Mouse (Mus musculus): Measurements from ENCODE around the gene Dazap1.
"Not testable (repeated sequence)": the region's sequence is repeated elsewhere in the genome, so short reads cannot be mapped to it uniquely, and the experiment has no call there.

Gene Dazap1

DNA sequence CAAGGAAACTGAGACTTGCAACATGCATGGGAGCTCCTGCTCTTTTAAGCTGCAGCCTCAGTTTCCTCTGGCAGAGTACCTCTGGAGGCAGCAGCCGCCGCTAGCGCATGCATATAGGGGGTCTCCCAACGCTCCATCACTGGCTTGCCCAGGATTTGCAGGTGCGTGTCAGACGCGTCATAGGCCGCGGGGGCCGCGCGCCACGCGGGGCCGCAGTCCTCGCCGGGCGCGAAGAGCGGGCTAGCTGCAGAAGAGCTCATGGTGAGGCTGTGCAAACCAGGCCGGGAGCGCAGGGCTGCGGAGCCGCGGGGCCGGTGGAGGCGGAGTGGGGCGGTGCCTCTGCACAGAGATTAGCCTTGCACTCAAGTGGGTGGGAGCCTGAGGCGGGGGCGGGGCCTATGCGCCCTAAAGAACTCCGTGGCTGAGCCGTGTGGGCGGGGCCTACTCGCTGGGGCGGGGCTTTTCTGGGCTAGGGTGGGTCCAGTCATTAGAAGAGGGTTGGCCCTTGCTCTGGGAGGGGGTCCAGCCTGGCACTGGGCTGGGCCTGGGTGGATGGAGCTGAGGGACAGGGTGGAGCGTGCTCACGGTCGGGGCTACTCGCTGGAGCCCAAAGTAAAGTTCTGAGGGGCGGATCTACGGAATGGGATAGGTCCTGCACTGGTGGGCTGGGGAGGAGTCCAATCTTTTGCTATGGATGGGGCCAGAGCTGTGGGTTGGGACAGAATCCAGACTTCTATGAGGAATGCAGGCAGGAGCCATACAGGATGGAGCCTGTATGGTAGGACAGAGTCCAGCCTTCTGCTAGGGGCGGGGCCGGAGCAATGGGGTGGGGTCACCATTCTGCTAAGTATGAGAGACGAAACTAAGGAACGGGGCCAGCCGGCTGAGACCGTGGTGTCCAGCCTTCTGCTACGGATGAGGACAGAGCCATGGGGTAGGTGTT lies at the start of gene Dazap1, which contains the start of gene Gamt:
Dazap1 (plus strand) TSS at position 845 of the 943 bp plus-strand sequence.
Gamt (minus strand) TSS at position 371 of the 943 bp plus-strand sequence.
- peak; percentile 80 for DNase-seq (ENCODE audit: extremely low read depth, low read depth)

DNA sequence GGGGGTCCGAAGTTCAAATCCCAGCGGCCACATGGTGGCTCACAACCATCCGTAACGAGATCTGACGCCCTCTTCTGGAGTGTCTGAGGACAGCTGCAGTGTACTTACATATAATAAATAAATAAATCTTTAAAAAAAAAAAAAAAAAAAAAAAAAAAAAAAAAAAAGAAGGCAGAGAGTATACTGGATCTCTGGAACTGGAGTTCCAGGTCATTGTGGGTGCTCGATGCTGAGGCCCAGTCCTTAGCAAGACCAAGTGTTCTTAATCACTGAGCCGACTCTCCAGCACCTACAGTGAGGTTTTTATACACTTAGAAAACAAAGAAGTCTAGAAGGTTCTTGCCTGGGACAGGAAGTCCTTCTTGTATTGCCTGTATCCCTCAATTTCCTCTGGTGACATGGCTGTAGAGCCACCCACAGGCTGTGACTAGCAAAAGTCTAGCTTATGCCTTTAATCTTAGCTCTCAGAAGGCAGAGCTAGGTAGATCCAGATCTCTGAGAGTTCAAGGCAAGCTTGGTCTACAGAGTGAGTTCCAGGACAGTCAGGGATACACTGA lies 49.7 kb upstream of the Dazap1 start:
- not testable (repeated sequence) for DNase-seq (ENCODE audit: extremely low read depth, low read depth)

DNA sequence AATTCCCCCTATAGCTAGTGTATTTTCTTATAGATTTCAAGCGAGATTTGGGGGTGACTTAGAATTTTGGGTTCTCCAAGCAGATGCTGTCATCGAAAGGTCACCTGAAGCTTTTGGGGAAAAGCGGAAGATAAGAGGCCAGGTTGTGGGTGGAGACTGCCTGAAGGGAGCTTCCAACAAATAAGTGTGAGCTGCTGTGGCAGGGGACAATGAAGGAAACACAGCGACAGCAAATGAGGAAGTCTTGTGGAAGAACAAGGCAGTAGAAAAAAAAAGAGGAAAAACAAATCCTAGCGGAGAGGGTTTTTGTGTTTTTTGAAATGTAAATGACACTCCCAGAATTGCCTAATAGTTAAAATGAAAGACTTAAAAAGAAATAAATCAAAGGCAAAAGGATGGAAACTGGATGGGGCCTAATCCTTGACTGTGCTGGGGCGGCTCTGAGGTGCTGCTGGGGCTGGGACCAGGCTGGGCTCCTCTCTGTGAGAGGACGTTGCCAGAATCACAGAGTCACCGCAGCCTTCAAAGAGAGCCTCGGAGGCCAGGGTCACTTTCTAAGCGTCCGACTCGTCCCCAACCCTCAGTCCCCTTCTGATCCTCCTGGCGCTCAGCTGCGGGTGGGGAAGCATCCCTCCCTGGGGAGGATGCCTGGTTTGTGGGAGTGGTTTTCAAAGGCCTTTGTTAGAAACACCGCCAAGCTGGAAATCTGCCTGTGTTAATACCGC lies 46.1 kb upstream of the Dazap1 start:
- no peak for DNase-seq (ENCODE audit: extremely low read depth, low read depth)

DNA sequence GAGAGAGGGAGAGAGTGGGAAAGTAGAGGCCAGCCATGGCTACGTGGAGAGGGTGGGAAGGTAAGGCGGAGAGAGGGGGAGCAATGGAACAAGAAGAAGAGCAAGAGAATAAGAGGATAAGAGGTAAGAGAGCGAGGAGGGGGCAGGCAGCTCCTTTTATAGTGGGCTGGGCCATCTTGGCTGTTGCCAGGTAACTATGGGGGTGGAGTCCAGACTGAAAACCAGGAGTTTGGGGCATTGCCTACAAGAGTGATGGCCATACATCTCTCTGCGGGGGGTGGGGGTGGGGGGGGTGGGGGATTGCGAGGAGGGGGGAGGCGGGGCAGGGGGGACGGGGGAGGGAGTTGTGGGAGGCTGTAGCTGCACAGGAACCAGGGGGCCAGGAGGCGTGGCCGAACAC lies 40.6 kb upstream of the Dazap1 start:
- no peak for DNase-seq (ENCODE audit: extremely low read depth, low read depth)

DNA sequence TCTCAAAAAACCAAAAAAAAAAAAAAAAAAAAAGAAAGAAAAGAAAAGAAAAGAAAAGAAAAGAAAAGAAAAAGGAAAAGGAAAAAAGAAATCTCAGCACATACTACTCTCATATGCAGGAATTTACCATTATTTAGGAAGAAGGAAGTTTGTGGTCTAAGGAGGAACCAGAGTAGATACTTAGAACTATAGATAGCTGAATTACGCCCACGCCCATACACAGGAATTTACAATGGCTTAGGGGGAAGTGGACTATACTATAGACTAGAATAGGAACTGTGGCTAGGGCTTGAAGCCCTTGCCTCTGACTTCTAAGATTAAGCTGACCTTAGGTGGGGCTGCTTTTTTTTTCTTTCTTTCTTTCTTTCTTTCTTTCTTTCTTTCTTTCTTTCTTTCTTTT lies 38.1 kb upstream of the Dazap1 start:
- DNase-seq (ENCODE audit: extremely low read depth, low read depth), result peak; percentile 64

DNA sequence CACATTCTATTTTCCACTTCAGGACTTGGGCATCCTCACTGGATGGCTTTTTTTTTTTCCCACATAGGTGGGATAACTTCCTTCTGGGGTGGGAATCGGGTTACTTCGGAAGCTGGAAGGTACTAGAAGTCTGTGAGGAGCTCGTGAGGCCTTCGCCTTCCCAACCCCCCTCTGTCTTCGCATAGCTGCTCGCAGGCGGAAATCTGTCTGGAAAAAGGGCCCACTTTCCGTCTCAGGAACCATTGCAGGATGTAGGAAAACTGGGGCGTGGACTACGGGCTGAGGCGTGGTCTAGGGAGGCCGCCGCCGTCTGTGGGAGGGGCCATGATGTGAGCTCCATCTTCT lies 35.2 kb upstream of the Dazap1 start:
- no peak for DNase-seq (ENCODE audit: extremely low read depth, low read depth)

DNA sequence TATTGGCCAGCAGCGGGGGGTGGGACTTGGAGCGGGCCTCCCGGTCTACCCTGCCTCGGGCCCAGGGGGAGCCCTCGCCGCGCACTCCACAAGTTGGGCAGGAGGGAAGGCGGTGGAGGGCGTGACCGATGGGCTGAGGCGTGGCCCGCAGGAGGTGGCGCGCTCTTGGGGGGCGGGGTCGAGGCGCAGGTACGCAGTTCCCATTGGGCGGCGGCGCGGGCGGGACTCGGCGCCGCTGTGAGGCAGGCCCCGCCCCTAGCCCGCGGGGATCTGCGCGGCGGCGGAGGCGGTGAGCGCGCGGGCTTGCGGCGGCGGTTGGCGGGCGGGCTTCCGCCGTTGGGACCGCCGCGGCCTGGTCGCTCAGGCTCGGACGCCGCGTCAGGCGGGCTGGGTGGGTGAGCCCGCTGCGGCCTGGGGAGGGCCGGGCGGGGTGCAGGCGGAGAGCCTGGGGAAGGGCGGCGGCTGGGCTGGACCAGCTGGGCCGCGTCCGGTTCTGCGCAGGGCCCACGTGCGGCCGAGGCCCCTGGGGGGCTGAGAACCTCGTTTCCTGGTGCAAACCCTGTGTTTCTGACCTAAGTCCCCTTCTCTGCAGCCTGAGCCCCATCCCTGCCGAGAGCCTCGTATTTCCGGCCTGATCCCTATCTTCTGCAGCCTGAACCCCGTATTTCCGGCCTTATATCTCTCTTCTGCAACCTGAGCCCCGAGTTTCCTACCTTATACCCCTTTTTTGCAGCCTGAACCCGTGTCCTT lies 34.7 kb upstream of the Dazap1 start, which contains the start of gene Mum1:
Mum1 (plus strand) TSS at position 19 of the 750 bp plus-strand sequence.
- peak; percentile 80 for DNase-seq (ENCODE audit: extremely low read depth, low read depth)

DNA sequence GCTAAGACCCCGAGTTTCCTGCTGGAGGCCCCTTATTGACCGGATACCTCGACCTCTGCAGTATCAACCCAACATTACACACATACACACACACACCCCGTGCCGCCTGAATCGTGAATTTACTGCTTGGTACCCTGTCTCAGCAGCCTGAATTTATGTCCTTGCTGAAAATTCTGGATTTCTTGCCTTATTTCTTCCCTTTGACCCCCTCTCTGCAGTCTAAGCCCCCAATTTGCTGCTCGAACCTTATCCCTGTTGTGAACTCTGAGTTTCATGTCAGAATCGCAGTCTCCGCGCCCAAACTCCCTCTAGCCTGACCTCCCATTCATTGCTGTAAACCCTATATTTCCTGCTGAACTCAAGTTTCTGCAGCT lies 34.1 kb upstream of the Dazap1 start:
- DNase-seq (ENCODE audit: extremely low read depth, low read depth), result no peak

DNA sequence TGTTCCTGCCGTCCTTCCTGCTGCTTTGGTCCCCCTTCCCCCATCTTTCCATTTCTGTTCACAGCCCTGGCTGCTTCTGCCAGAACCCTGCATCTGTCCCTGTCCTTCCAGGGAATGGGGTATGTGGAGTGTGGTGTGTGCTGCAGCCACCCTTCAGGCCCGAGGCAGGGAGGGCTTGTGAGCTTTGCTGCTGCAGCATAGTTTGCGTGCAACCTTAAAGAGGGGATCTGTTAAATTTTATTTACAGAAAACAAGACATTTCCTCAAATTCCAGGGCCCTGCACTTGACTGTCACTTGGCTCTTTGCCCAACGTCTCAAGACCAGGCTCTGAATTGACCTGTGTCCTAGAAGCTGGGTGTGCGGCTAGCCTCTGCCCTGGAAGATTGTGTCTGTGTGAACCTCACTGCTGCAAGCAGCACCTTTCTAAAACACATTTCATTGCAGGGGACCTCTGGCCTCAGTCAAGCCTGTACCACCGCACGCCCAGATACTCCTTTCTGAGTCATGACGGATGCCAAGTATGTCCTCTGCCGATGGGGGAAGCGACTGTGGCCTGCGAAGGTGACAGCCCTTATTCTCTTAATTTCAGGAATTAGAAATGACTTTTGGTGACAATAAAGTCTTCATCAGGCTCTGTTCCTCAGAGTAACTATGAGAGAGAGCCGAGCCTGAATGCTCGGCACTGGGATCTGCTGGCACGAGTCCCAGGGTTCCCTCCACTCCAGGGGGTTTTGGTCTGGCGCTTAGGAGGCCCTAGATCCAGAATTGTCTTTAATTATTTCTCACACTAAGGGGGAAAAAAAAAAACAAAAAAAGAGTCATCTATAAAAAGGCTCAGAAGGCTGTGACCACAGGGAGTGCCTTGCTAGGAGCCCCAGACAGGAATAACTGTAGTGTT lies 33.2 kb upstream of the Dazap1 start:
- no peak for DNase-seq (ENCODE audit: extremely low read depth, low read depth)

DNA sequence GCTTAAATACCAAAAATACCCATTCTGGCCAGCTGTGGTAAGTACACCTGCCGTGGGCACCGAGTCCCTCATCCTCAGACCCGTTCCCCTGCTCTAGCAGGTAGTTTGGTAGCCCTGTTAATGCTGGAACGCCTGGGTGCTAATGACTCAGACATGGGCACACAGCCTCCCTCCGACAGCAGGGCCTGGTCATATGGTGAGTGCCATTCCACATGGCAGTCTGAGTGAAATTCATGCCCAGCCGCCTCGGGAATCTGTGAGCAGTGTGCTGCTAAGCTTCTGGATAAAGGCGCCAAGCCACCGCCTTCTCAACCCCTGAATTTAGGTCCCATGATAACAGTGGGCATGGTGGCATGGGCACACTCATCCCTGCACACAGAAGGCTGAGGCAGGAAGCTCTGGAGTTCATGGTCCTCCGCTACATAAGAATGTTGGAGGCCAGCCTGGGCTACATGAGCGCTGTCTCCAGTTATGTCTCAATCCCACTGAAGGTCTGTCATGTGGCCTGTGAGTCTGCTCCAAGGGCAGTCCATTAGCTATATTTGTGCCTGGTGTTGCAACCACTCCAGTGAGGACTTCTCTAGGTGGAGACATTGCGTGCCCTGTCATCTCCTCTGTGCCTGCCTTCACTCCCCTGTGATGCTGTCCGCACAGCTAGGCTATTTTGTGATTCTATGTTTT lies 25.0 kb upstream of the Dazap1 start:
- DNase-seq (ENCODE audit: extremely low read depth, low read depth), result no peak

DNA sequence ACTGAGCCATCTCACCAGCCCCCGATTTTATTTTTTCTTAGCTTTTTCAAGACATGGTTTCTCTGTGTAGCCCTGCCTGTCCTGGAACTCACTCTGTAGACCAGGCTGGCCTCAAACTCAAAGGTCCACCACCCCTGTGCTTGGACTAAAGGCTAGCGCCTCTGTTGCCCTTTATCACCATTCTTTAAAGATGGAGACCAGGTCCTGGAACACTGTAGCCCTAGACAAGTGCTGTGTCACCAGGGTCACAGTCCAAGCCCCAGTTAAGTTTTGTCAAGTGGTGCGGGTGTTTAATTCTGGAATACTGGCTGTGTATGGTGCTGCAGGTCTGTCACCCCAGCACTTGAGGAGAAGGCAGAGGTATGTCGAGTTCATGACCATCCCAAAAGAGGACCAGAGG lies 24.3 kb upstream of the Dazap1 start:
- DNase-seq (ENCODE audit: extremely low read depth, low read depth), result no peak

DNA sequence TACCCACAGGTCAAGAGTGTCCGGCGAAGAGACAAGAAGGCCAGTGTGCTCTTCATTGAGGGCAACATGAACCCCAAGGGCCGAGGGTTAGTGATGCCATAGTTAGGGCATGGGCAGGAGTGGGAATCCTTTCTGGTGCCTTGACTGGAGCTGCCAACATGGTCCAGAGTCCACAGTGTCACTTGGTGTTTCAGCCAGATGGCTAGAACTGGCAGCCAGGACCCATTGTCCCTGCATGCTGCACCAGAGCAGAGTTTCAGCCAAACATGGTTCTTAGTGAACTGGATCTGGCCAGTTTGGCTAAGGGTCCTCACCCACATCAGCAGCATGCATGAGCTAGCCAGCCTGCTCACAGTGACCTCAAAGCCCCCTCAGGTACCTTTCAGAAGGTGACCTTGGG lies 23.0 kb upstream of the Dazap1 start:
- no peak for DNase-seq (ENCODE audit: extremely low read depth, low read depth)

DNA sequence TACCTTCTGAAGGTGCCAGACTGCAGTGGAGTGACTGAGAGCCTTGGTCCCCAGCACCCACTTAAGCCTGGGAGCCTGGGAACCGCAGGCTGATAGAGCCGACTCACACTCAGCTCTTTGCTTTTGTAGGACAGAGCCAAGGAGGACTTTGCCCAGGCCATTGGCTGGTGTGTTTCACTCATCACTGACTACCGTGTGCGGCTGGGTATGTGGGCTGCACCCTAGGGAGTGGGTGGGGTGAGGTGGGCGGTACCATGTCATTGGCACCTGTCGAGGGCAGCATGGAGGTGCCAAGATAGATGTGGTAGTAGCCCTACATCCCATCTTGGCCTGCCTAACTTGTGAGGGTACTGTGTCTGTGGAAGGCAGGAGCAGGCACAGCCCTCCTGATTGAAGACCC lies 21.5 kb upstream of the Dazap1 start:
- DNase-seq (ENCODE audit: extremely low read depth, low read depth), result no peak

DNA sequence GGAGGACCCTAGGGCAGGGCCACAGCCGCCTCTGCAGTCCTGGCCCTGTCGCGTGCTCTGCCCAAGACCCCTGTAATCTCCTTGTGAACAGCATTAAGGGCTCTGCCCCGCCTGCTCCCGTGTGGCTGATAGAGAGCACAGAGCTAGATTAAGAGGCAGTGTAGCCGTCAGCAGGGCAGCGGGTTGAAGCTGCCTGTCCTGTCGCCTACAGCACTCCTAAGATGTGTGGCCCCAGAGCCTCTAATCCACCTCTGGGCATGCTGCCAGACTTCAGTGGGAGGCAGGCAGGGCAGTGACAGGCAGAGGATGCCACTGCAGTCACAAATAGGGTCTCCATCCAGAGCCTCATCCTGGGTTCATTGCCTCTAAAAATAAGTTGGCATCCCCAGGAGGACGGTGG lies 19.2 kb upstream of the Dazap1 start:
- DNase-seq (ENCODE audit: extremely low read depth, low read depth), result no peak

DNA sequence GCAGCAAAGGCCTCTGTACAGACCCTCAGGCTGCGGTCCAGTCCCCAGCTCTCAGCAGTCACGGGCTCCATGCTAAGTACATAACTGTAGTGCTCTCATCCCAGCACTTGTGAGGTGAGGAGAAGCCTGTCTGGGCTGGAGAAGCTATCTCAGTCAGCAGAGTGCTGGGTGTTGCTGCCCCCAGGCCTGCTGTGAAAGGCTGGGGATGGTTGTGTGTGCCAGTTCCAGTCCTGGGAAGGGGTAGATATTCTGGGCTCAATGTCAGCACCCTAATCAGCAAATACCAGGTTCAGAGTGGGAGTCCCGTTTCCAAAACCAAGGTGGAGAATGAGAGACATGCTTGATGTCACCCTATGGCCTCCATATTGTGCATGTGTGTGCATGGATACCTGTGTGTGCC lies 18.7 kb upstream of the Dazap1 start:
- DNase-seq (ENCODE audit: extremely low read depth, low read depth), result no peak

DNA sequence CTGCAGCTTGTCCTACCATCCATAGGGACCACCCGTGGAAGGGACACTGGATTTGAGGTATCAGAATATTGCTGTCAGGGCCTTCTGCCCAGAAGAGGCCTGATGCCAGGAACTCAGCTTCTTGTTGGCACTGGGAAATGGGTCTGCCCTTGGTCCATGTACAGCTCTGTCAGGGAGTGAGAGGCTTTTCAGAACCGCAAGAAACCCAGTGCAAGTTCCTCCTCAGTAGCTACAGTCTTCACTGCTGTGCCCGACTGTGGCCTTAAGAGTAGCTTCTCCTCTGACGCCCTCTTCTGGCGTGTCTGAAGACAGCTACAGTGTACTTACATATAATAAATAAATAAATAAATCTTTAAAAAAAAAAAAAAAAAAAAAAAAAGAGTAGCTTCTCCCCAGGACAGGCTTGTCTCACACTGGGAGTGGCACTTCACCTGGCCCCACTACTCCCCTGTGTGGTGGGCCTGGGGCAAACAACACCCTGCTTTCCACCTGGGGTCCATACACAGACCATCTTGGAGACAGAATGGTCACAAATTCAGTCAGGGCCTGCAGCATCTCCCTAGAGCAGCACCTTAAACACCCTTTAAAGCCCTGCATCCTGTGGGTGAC lies 16.4 kb upstream of the Dazap1 start:
- no peak for DNase-seq (ENCODE audit: extremely low read depth, low read depth)

DNA sequence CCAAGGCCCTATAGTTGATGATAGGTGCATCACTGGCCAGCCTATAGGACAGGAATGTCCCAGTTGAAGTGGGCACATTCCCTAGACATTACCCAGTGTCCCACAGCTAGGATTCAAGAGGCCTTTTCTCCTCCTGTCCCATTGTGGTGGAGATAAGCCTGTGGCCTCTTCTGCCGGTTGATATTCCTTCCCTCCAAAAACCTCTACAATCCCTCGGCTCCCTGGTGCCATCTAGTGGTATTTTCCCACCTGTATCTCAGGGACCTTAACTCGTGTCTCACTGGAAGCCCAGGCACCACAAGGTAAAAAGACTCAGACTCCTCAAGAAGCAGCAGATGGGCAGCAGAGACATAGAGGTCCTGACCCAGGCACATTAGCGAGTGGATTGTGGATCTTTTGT lies 15.7 kb upstream of the Dazap1 start:
- peak; percentile 78 for DNase-seq (ENCODE audit: extremely low read depth, low read depth)

DNA sequence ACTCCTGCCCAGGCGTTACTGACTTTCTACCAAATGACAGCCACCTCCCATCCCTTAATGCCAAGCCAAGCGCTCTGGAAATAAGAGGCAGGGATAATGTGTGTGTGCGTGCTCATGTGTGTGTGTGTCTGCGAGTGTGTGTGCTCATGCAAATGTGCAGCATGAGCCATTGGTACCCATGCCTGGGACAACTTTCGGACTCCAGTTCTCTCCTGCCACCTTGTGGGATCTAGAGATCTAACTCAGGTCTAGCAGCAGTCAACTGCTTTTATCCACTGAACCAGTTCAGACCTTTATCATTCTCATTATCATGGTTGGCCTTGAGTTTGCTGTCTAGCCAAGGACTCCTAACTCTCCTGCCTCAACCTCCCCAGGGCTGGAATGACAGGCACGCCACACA lies 13.4 kb upstream of the Dazap1 start:
- DNase-seq (ENCODE audit: extremely low read depth, low read depth), result no peak

DNA sequence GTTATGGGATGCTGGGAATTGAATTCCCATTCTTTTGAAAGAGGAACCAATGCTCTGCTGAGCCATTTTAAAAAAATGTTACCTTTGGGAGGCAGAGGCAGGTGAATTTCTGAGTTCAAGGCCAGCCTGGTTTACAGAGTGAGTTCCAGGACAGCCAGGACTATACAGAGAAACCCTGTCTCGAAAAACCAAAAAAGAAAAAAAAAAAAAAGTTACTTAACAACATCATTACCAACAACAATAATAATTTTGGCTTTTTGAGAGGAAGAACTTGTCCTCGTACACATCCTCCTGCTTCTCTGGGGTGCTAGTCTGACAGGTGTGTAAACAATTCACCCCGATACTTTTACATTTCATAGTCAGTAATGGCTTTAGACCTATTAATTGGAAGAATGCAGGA lies 12.8 kb upstream of the Dazap1 start:
- DNase-seq (ENCODE audit: extremely low read depth, low read depth), result not testable (repeated sequence)

All from MEL-GATA-1-ER (cell line).